Mouse (Mus musculus) cerebellum, postnatal 25 days (tissue): ENCODE results near the gene Polr3gl.

Experiments
- DNase-seq, 2 experiments: peaks; one replicate each; pipeline ENCODE4 v3.0.0; 2021; ENCODE audit warnings: mixed read lengths in 2 of 2

Gene Polr3gl

DNA sequence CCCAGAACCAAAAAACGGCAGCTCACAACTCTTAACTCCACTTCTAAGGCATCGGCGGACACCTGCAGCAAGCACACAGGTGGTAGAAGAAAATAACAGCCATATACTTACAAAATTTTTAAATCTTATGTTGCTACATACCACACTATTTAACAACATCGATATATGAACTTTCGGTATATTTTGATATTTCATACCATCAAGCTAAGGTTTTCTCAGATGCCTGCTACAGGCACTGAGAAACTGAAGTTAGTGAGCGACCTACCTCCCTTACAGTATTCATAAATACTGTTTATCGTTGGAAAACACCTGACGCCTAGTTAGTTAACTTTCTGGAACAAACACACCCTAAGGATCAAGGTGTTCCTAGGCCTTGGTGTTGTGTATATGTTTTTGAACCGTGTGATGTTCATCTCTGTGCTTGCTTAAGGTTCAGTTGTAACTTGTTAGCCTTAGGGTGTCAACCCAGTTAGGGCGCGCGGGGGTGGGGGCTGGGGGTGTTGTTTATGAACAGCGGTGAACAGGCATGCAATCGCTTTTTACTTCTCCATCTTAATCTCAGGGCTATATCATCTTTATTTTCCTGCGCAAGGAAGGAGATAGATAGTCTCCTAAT, 37.9 kb downstream of the Polr3gl start:
- no peak for DNase-seq

DNA sequence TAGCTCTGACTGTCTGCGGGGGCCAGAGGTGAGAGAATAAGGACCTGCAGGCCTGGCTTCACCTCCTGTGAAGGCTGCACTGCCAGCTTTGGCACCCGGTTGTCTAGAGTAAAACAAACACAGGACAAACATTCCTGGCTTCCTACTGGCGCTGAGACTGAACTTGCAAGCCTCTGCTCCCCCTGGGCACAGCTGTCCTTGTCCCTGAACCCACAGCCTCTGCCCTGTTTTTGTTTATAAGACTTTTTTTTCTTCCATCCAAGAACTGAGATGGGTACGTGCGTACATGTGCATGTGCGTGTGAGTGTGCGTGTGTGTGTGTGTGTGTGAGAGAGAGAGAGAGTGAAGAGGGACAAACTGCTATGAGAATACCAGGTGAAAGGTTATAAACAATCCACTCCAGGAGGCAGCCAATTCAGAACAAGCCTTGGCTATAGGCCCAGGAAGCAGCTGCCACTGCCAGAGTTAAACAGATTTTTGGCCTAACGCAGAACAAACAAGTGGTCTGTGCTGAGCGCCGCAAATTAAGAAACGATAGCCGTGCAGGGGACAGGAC, 38.9 kb downstream of the Polr3gl start:
- DNase-seq = peak; percentile 42 to 46

DNA sequence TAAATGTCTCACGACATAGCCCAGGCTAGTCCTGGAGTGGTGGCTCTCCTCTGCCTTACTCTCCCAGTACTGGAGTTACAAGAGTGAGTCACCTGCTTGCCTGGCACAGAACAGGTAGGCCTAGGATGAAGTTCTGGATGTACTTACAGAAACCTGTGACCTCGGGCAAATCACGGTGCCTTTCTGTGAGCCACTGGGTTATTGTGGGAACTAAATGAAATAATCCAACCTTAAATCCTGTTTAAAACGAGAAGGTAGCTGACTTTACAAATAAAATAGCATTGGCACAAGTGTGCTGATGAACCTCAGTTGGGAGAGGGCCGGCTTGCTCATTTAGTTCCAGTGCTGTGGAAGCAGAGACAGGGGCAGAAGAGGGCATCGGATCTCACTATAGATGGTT, 39.7 kb downstream of the Polr3gl start:
- no peak for DNase-seq

DNA sequence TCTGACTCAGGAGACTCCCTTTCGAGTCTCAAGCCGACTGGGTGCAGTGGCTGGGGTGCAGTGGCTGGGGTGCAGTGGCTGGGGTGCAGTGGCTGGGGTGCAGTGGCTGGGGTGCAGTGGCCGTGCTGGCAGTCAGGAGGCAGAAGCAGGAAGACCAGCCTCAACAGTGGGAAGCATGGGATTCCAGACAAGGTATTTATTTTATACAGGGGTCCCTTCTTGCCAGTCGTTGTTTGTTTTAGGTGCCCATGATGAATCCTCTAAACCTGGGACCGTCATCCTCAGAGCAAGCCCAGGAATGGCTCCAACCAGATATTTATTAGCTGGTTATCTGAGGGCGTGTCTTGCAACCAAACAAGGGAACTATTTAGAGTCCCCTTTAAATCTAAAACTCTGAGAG, 40.4 kb downstream of the Polr3gl start:
- DNase-seq = no peak

DNA sequence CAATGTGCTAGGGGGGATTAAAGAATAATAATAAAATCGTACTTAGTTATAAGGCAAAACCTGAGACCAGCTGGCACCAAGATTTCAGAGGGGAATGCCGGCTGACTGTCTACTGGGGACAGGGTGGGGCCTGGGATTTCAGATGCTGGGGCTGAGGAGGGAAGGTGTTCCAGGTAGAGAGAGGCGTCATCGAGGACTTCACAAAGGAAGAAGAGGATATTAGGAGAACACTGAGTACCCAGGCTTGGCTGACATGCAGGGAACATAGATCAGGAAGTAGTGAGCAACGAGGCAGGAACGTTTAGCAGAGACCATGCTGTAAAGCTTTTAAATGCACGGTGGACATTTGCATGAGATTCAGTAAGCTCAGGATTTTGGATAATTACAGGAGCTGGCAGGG, 42.1 kb downstream of the Polr3gl start:
- DNase-seq = no peak

DNA sequence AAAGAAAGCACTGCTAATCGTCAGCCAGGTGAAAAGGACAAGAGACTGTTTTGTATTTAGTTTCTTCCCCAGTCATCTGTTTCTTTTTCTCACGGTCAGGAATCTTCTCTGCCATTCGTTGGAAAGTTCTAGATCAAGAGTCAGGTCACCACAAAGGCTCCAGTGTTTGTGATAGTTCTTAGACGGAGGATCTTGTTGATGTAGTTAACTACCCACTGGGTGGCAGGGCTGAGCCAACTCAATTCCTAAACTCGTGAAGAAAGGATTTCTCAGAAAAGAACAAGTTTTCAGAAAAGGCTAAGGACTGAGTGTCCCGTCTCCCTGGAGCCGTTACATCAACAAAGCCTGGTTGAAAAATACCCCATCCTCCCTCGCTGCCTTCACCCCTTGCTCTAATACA, 42.8 kb downstream of the Polr3gl start:
- DNase-seq = peak; percentile 36 to 61

DNA sequence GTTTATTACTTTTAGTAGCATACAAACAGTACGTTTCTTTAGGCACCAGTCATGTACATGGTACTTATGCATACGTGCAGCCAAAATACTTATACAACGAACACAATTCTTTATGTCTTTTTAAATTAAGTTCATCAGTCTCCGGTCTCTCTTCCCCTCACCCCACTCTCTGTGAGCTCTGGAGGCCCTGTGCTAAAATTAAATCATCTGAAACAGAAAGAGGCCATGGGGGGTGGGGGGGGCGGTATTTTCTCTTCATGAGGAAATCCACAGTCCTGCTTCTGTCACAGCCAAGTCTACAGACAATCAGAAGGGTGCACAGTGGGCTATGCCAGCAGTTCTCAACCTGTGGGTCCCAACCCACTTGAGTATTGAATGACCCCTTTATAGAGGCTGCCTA, 44.6 kb downstream of the Polr3gl start:
- no peak for DNase-seq

DNA sequence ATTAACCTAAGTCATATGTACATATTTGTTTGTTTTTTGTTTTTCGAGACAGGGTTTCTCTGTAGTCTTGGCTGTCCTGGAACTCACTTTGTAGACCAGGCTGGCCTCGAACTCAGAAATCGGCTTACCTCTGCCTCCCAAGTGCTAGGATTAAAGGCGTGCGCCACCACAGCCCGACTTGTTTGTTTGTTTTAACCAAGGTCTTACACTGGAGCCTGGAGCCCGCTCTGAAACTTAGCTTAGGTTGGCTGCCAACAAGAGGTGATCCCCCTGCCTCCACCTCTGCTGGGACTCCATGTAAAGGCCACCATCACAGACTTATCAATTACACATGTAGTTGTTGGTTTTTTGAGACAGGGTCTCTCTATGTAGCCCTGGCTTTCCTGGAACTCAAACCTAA, 45.2 kb downstream of the Polr3gl start:
- DNase-seq = no peak

DNA sequence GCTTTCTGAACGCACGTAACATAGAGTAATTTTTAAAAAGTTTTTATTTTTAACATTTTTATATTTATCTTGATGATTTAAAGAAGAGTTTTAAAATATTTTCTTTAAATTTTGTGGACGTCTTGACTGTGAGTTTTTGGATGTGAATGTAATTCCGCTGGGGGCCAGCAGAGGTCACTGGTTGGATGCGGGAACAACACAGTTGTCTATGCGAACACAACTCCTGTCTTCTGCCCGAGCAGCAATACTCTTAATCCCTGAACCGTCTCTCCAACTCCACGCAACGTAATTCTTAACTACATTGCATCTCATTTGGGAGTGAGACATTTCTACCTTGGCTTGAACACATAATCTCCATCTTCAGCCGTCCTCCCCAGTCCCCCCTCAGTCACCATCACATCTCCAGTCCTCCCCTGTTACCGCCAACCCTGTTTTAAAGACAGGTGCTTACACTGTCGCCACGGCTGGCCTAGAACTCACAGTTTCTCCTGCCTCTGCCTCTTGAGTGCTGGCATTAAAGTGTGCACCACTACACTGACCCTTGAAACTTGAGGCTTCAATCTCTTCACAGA, 46.5 kb downstream of the Polr3gl start:
- peak; percentile 86 to 90 for DNase-seq

DNA sequence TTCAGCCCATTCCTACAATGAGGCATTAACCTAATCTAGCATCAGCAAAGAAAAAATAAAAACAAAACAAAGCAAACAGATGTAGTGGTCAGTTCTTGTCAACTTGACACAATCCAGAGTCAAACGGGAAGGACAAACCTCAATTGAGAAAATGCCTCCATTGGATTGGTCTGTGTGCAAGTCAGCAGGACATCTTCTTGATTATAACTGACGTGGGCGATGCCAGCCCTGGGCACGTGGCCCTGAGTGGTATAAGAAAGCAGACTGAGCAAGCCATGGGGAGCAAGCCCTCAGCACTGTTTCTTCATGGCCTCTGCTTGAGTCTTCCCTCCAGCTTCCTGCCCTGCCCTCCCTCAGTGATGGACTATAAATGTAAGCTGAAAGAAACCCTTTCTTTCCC, 47.1 kb downstream of the Polr3gl start:
- no peak for DNase-seq

DNA sequence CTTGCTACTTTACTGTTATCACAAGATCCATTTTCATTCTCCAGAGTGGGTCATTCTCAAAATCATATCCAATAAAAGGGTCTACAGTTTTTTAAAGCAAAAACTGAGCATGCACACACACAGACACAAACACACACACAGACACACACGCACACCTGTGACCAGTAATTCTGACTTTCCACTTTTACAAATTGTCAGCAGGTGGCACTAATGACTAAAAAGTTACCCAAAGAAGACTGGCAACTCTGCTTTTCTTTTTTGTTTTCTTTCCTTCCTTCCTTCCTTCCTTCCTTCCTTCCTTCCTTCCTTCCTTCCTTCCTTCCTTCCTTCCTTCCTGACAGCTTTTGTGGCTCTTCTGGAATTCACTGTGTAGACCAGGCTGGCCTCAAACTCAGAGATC, 48.4 kb downstream of the Polr3gl start:
- no peak for DNase-seq

DNA sequence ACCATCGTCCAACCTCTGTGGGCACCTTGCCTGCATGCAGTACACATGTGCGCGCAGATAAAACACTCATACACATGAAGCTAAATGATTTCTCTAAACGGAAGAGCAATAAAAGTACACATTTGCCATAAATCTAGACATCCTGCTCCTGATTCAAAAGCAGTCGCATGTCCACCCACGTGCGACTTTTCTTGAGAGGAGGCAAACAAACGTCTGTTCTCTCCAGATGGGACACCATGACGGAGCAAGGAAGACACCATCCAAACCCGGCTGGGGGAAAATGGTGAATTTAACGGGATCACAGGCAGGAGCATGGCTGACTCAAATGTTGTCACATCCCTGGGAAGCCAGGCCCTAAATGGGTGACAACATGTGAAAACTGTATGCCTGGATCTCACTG, 50.6 kb downstream of the Polr3gl start:
- no peak for DNase-seq

DNA sequence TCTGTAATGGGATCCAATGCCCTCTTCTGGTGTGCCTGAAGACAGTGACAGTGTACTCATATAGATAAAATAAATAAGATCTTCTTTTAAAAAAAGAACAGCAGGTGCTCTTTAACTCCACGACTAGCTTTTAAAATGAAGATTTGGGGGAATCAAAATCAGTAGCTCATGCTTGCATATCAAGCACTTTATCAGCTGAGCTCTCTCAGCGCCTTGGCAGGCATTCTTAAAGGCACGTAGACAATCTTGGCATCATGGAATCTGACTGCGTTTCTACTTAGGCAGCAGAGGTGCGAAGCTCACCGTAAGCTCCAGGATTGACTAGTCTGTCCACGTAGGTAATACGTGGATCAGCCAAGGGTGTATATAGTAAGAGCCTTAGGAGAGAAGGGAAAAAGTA, 51.4 kb downstream of the Polr3gl start:
- no peak for DNase-seq

DNA sequence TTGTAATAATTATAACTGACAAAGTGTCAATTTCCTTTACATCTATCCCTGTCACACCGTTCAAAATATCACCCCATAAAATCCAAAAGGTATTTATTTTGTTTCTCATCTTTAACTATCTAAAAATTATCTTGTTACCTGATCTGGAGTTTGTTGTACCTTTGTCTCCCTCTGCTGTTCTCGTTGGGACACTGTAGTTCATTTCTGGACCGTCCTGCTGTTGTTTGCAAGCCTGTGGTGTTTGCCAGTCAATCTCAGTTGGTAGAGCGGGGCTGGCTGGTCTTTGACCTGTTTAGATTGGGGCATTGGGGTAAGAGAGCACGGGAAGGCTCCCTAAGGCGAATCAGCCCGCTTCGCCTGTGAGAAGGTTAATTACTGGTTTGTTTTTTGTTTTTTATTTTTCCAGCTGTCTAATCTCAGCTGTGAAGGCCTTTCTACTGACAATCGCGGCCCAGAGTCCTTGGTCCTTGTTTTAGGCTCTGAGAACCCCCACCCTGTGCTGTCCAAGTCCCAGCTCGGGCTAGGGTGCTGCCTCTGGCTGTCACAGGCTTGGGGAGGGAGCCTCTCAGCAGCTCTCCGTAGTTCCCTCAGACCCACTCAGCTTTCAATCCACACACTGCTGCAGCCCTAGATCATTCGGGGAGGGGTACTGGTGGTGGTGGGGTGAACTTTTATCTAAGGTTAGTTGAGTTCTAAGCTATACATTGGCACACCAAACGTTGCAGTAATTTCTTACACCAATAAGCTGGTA, 52.5 kb downstream of the Polr3gl start:
- DNase-seq = no peak

DNA sequence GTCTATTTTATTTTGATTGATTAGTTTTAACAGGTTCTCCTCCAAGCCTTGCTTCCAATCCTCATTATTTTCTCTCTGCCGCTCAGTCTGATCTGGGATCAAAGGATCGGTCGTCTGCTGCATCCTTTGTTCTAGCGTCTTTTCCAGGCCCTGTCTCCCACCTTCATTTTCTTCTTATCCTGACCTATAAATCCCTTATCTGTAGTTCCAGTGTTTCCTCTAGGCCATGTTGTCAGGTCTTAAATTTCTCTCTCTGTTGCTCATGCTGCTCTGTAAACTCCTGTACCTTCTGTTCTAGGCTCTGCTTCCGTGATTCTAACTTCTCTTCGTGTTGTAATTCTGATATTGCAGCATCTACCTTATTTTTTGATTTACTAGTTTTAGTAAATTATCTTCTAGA, 53.2 kb downstream of the Polr3gl start:
- no peak for DNase-seq

DNA sequence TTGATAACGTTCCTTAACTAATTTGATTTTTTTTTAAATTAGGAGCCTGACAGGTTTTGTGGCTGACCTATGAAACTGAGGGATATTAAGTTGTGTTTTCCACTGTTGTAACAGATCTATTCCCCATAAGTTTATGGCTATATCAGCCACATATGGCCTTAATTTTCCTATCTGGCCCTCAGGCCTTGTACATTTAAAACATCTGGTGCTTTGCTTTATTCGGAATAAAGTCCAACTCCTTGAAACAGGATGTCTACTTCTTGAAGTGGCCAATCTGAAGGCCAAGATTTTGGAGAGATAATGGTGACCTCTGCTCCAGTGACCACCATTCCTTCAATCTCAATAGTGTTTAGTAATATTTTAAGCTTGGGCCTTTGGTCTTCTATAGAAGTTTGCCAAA, 54.7 kb downstream of the Polr3gl start:
- no peak for DNase-seq

DNA sequence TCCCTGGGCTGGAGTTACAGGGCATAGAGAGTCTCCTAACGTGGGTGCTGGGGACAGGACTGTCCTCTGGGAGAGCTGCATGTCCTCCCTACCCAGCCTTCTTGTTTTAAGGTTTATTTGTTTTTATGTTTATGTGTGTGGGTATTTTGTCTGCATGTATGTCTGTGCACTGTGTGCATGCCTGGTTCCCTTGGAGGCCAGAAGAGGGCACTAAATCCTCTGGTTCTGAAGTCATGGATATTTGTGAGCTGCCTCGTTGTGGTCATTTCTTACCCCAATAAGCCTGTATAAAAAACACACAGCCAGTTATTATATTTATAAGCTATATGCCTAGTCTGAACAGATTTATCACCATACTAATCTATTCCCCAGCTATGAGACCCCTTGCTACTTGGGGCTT, 59.7 kb downstream of the Polr3gl start:
- DNase-seq = no peak

DNA sequence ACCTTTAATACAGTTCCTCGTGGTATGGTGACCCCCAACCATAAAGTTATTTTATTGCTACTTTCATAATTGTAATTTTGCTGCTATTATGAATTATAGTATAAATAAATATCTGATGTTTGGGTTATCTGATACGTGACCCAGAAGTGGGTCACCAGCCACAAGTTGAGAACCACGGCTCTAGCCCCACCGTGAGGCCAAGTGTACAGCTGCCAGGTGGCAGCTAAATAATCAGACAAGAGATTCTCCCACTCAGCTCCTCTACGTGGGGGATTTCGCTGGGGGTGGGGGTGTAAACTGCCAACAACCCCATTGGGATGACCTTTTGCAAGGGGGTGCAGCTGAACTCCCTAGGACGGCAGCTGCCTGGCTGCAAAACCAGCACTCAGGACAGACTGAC, 61.9 kb downstream of the Polr3gl start:
- no peak for DNase-seq

DNA sequence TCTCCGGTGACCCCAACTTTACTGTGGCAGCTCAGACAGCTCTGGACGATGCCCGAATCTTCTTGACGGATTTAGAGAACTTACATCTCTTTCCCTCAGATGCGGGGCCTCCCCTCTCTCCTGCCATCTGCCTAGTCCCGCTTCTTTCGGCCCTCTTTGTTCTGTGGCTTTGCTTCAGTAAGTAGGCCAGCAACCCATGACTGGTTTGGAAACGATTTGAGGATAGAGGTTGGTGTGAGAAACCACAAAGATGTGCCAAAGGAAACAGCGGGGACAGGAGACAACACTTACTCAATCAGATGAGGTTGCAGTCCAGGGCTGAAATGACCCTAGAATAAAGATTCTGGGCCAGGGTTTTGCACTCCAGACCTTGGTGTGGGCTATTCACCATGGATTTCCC, 65.5 kb downstream of the Polr3gl start:
- no peak for DNase-seq
